Mouse (Mus musculus) bone marrow macrophage, adult 2 months (primary cell): Measurements from ENCODE around the gene Plin4. TPM values are rescaled to one million over a fixed set of nuclear protein-coding genes. Genes with fewer than 3 reads are reported as not detected.
"Not testable (repeated sequence)": the region's sequence is repeated elsewhere in the genome, so short reads cannot be mapped to it uniquely, and the experiment has no call there.

Experiments used
- H3K27ac ChIP-seq: 2 replicates; pipeline ENCODE4 v1.5.1; 2012; ENCODE audit warnings: low read depth, low read length; ENCODE audit not compliant: insufficient read depth
- H3K4me1 ChIP-seq: 2 replicates; pipeline ENCODE4 v1.6.1; 2012; ENCODE audit warnings: low read length; ENCODE audit not compliant: control insufficient read depth, insufficient read depth
- H3K4me3 ChIP-seq: 2 replicates; pipeline ENCODE4 v1.5.1; 2012; ENCODE audit warnings: mild to moderate bottlenecking, low read length, moderate library complexity; ENCODE audit not compliant: insufficient read depth
- CTCF ChIP-seq: IDR thresholded peaks from 2 replicates; pipeline ENCODE4 v1.5.1; 2012; ENCODE audit warnings: low read depth, mild to moderate bottlenecking, low read length, moderate library complexity
- POLR2A ChIP-seq: IDR thresholded peaks from 2 replicates; pipeline ENCODE4 v1.6.1; 2012; ENCODE audit warnings: mild to moderate bottlenecking, low read depth, low read length, borderline replicate concordance
- polyA plus RNA-seq: library from polyadenylated mRNA; stranded (reverse); fragments of >200 nt; gene quantifications from 2 replicates; pipeline ENCODE4 v1.2.4, GENCODE M21; 2012; ENCODE audit not compliant: missing spikeins, insufficient read depth, insufficient read length

Plin4 gene
- polyA plus RNA-seq, 1 experiment, result 0.16 TPM

DNA sequence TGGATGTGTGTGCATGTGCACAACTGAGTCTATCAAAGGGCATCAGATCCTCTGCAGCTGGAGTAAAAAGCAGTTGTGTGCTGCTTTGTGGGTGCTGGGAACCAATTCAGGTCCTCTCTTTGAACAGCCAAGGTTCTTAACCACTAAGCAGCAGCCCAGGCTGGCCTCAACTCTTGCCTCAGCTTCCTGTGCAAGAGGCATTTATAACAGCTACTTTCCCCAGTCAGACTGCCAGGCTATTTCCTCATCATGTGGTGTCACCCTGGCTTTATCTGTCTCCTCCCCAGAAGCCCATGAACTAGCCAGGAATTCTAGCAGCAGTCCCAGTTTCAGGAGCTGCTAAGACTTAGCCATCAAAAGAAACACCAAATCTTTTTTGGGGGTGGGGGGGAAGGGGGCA lies 43.2 kb downstream of the Plin4 start:
- no peak for TF ChIP-seq CTCF
- TF ChIP-seq POLR2A, result no peak
- Histone ChIP-seq H3K27ac (peak overlapping the region; percentile 13; the same call in 1 of the 2 replicates), H3K4me1 (peaks cover 2% of the 10 kb centered on the region; the same call in 1 of the 2 replicates), H3K4me3 (no peak overlapping the region)

DNA sequence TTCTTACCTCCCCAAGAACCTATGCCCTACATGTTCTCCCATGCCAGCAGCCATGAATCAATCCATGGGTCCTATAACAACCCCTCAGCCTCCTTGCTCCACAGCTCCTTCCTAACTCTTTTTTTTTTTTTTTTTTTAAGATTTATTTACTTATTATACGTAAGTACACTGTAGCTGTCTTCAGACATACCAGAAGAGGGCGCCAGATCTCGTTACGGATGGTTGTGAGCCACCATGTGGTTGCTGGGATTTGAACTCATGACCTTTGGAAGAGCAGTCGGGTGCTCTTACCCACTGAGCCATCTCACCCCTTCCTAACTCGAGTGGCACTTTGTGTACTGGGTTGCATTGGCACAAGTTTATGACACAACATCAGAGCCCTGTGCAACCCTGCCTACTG lies 43.9 kb downstream of the Plin4 start:
- H3K27ac ChIP-seq, H3K4me3 ChIP-seq, H3K4me1 ChIP-seq: not testable (repeated sequence)

- H3K4me3 ChIP-seq, result no peak overlapping the region
- TF ChIP-seq CTCF, result no peak
- no peak for TF ChIP-seq POLR2A
- no peak overlapping the region for H3K27ac ChIP-seq
- H3K4me1 ChIP-seq, result peaks cover 2% of the 10 kb centered on the region; the same call in 1 of the 2 replicates
Measured at GRCm38 (mm10) chr17:56062081-56062480, 47.5 kb downstream of the Plin4 start.

DNA sequence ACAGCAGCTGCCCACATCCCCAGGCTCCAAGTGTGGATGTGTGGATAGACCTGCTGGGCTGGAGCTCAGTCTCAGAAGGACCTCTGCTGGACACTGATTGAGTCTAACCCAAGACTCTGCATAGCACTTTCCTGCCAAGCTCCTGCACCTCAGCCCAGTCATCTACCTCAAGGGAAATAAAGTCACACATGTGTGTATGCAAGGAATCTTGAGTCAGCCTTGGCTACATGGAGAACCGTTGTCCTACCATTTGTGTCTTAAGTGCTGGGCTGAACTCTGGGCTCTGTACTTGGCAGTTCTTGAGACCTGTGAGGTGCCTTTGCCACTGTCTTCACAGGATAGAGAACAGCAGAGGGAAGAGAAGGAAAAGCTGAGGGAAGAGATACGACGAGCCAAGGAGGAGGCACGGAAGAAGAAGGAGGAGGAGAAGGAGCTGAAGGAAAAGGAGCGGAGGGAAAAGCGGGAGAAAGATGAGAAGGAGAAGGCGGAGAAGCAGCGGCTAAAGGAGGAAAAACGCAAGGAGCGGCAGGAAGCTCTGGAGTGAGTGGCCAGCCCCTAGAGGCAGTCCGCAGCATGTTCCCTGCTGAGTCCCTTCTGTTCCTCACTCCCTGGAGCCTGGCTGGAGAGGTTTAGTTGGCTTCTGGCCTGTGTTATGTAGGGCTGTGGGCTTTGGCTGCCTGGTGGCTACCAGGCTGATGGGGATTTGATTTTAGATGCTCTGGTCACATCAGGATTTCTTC lies 52.1 kb downstream of the Plin4 start:
- TF ChIP-seq POLR2A (no peak), CTCF (no peak)
- H3K4me3 ChIP-seq, result no peak overlapping the region
- no peaks in the 10 kb centered on the region for H3K4me1 ChIP-seq
- no peak overlapping the region for H3K27ac ChIP-seq

- no peak for TF ChIP-seq POLR2A
- TF ChIP-seq CTCF, result no peak
- Histone ChIP-seq H3K27ac (no peak overlapping the region), H3K4me3 (no peak overlapping the region), H3K4me1 (no peaks in the 10 kb centered on the region)
Measured at GRCm38 (mm10) chr17:56055945-56056678, 53.5 kb downstream of the Plin4 start.

- H3K27ac ChIP-seq, result no peak overlapping the region
- no peak overlapping the region for H3K4me3 ChIP-seq
- TF ChIP-seq POLR2A, result no peak
- TF ChIP-seq CTCF, result no peak
- H3K4me1 ChIP-seq, result no peaks in the 10 kb centered on the region
Measured at GRCm38 (mm10) chr17:56054938-56055337, 54.7 kb downstream of the Plin4 start.

GRCm38 (mm10) chr17:56051369-56051768 lies 58.2 kb downstream of the Plin4 start:
- H3K27ac ChIP-seq, result no peak overlapping the region
- TF ChIP-seq CTCF, result no peak
- no peak for TF ChIP-seq POLR2A

More at GRCm38 (mm10) chr17:56051369-56051768, 58.2 kb downstream of the Plin4 start:
- no peaks in the 10 kb centered on the region for H3K4me1 ChIP-seq
- H3K4me3 ChIP-seq, result no peak overlapping the region

Other genes starting within 250 kb of the Plin4 start
- gene Zfp119a, start 230.9 kb downstream of the Plin4 start, polyA plus RNA-seq, result 4.2 TPM in 2 replicates
- 8.7 and 11.8 TPM in 2 replicates for gene Zfp959, start 217.7 kb downstream of the Plin4 start, polyA plus RNA-seq
- gene Zfp119b, start 160.3 kb downstream of the Plin4 start, polyA plus RNA-seq, result 5.7 and 7.9 TPM in 2 replicates
- gene Ebi3, start 157.2 kb downstream of the Plin4 start, polyA plus RNA-seq, result 190 and 214 TPM in 2 replicates
- 10.9 and 15.3 TPM in 2 replicates for gene Yju2, start 150.7 kb downstream of the Plin4 start, polyA plus RNA-seq
- gene Shd, start 139.3 kb downstream of the Plin4 start, polyA plus RNA-seq, result not detected in 2 replicates
- not detected in 2 replicates for gene Fsd1, start 123.3 kb downstream of the Plin4 start, polyA plus RNA-seq
- gene Stap2, start 104.2 kb downstream of the Plin4 start, polyA plus RNA-seq, result 0.98 and 1.5 TPM in 2 replicates
- 41.5 and 52.8 TPM in 2 replicates for gene Mpnd, start 104.1 kb downstream of the Plin4 start, polyA plus RNA-seq
- 98.2 and 99.0 TPM in 2 replicates for gene Sh3gl1, start 73.2 kb downstream of the Plin4 start, polyA plus RNA-seq
- 11.5 and 14.1 TPM in 2 replicates for gene Chaf1a, start 69.4 kb downstream of the Plin4 start, polyA plus RNA-seq
- gene Ubxn6, start 34.8 kb downstream of the Plin4 start, polyA plus RNA-seq, result 55.7 and 67.6 TPM in 2 replicates
- 33.0 and 41.1 TPM in 2 replicates for gene Hdgfl2, start 30.2 kb downstream of the Plin4 start, polyA plus RNA-seq
- gene Plin5, start 7.8 kb upstream of the Plin4 start, polyA plus RNA-seq, result not detected in 2 replicates
- not detected in 2 replicates for gene Lrg1, start 12.2 kb upstream of the Plin4 start, polyA plus RNA-seq
- gene Sema6b, start 30.5 kb upstream of the Plin4 start, polyA plus RNA-seq, result 7.8 and 8.1 TPM in 2 replicates
- 4.7 and 5.4 TPM in 2 replicates for gene Tnfaip8l1, start 52.7 kb upstream of the Plin4 start, polyA plus RNA-seq
- gene Mydgf, start 74.1 kb upstream of the Plin4 start, polyA plus RNA-seq, result 35.2 and 37.4 TPM in 2 replicates
- 22.2 and 25.0 TPM in 2 replicates for gene Dpp9, start 109.1 kb upstream of the Plin4 start, polyA plus RNA-seq
- 8.8 and 10.3 TPM in 2 replicates for gene Fem1a, start 147.0 kb upstream of the Plin4 start, polyA plus RNA-seq
- 13.5 and 17.6 TPM in 2 replicates for gene Ticam1, start 167.0 kb upstream of the Plin4 start, polyA plus RNA-seq
- gene Plin3, start 183.1 kb upstream of the Plin4 start, polyA plus RNA-seq, result 40.4 and 44.1 TPM in 2 replicates
- not detected in 2 replicates for gene Arrdc5, start 190.5 kb upstream of the Plin4 start, polyA plus RNA-seq
- gene Uhrf1, start 193.5 kb upstream of the Plin4 start, polyA plus RNA-seq, result 23.9 and 29.3 TPM in 2 replicates
- 13.2 and 17.3 TPM in 2 replicates for gene Kdm4b, start 216.3 kb upstream of the Plin4 start, polyA plus RNA-seq